Mouse (Mus musculus) natural killer cell, adult 2 months (primary cell): ENCODE results near the gene Ccdc28b.

Experiments
- DNase-seq, 2 experiments: peaks; one replicate each; pipeline ENCODE4 v3.0.0; 2022; ENCODE audit warnings: low spot score in 2 of 2

The Ccdc28b gene

GRCm38 (mm10) chr4:129584884-129585608 is 38.7 kb downstream of the Ccdc28b start:
- peak; percentile 77 to 89 for DNase-seq

- no peak for DNase-seq
These were observed 39.4 kb downstream of the Ccdc28b start for GRCm38 (mm10) chr4:129584370-129584769.

- no peak for DNase-seq
These were observed 41.5 kb downstream of the Ccdc28b start for GRCm38 (mm10) chr4:129582251-129582650.

GRCm38 (mm10) chr4:129580347-129580746 is 43.4 kb downstream of the Ccdc28b start:
- peak in 1 of 2 experiments; percentile 59 for DNase-seq

- no peak for DNase-seq
These were observed 45.3 kb downstream of the Ccdc28b start, which contains the start of gene Fam167b for GRCm38 (mm10) chr4:129578466-129578865. Fam167b (minus strand) TSS chr4:129578549.

- no peak for DNase-seq
These were observed 46.1 kb downstream of the Ccdc28b start for GRCm38 (mm10) chr4:129577688-129578087.

GRCm38 (mm10) chr4:129576863-129577491 is 46.8 kb downstream of the Ccdc28b start:
- DNase-seq: peak; percentile 65 to 75

GRCm38 (mm10) chr4:129575171-129575844 is 48.4 kb downstream of the Ccdc28b start:
- DNase-seq: peak; percentile 91 to 94

- DNase-seq: peak; percentile 72 to 73
These were observed 50.3 kb downstream of the Ccdc28b start, which contains the start of gene Lck for GRCm38 (mm10) chr4:129573430-129573829. Lck (minus strand) TSS chr4:129573641.

GRCm38 (mm10) chr4:129573093-129573370 is 50.7 kb downstream of the Ccdc28b start:
- DNase-seq: no peak

GRCm38 (mm10) chr4:129572236-129573092 is 51.3 kb downstream of the Ccdc28b start:
- no peak for DNase-seq

- DNase-seq: peak; percentile 66 to 82
These were observed 52.1 kb downstream of the Ccdc28b start for GRCm38 (mm10) chr4:129571551-129572084.

GRCm38 (mm10) chr4:129570028-129570427 is 53.7 kb downstream of the Ccdc28b start:
- peak; percentile 58 to 70 for DNase-seq
